Comparison of ENCODE assay signal across 8 mouse cellular contexts in the genomic region with DNA sequence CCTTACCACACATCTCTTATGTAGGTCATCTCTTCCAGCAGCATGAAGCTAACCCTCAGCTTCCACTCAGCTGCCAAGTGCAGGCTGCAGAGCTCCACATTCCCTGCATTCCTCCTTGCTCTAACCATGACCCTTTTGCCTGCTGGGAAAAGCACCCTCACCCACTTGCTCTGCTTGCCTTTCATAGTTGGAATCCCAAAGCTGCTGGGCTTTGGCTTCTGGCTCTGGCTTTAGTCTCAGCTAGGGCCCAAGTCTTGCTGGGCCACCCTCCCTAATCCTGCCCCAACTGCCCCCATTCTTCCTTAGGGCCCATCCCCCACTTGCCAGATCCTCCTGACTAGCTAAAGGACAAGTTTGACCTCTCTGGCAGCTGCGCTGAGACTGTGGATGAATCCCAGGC. TPM values are rescaled to one million over a fixed set of nuclear protein-coding genes. Genes with fewer than 3 reads are reported as not detected.
DNase-seq lines count a peak whose midpoint lies in the region; ATAC-seq lines count a peak whose summit lies in the region.

No protein-coding gene starts in this region.

- ATAC-seq in heart, embryonic 13.5 days (ENCODE audit: extremely low read depth, insufficient number of reproducible peaks, low FRiP score, low TSS enrichment) = peak; percentile 53; the same call in 1 of the 2 replicates
- 0 out of 2 replicates have a peak, but pooled peaks have one; percentile 28 for ATAC-seq in limb, embryonic 15.5 days (ENCODE audit: insufficient number of reproducible peaks, low FRiP score, low TSS enrichment, low read depth)

- peak overlapping the region; percentile 29; the same call in 1 of the 2 replicates for H3K9ac ChIP-seq in heart, embryonic 13.5 days
- H3K9ac ChIP-seq in limb, embryonic 15.5 days = no peak overlapping the region

- peak overlapping the region; percentile 95 for H3K27ac ChIP-seq in heart, embryonic 13.5 days (replicated peaks)
- peak overlapping the region; percentile 30; the same call in 1 of the 2 replicates for H3K27ac ChIP-seq in limb, embryonic 15.5 days

- DNase-seq in 3T3-L1 (ENCODE audit: low read depth, low spot score) = peak; percentile 76
- DNase-seq in adrenal gland, adult 2 months = peak; percentile 41
- no peak for DNase-seq in urinary bladder, postnatal 36 days (ENCODE audit: low spot score in 2 of 2)
- DNase-seq in spleen, adult 18-20 months = no peak
- DNase-seq in layer of hippocampus, adult 18-20 months (ENCODE audit: low spot score in 2 of 2) = no peak
- no peak for DNase-seq in cerebellum, adult 11 months

- no peaks in the 10 kb centered on the region for H3K9me3 ChIP-seq in heart, embryonic 13.5 days
- no peaks in the 10 kb centered on the region for H3K9me3 ChIP-seq in limb, embryonic 15.5 days

- H3K4me3 ChIP-seq in heart, embryonic 13.5 days = no peak overlapping the region
- no peak overlapping the region for H3K4me3 ChIP-seq in limb, embryonic 15.5 days

- H3K4me2 ChIP-seq in heart, embryonic 13.5 days = no peak overlapping the region
- H3K4me2 ChIP-seq in limb, embryonic 15.5 days = no peak overlapping the region

- peaks cover 45% of the 10 kb centered on the region for H3K4me1 ChIP-seq in heart, embryonic 13.5 days
- H3K4me1 ChIP-seq in limb, embryonic 15.5 days = peaks cover 18% of the 10 kb centered on the region

- 24% methylated on average over 1 of the region's 1 CpGs for WGBS in heart, embryonic 13.5 days
- WGBS in limb, embryonic 15.5 days = 52% methylated on average over 1 of the region's 1 CpGs

- H3K36me3 ChIP-seq in heart, embryonic 13.5 days = no peaks in the 10 kb centered on the region
- no peaks in the 10 kb centered on the region for H3K36me3 ChIP-seq in limb, embryonic 15.5 days

- no peaks in the 10 kb centered on the region for H3K27me3 ChIP-seq in heart, embryonic 13.5 days (replicated peaks)
- H3K27me3 ChIP-seq in limb, embryonic 15.5 days = no peaks in the 10 kb centered on the region

RNA-seq across cellular contexts. Expression of a gene that starts 24.3 kb away (rescaled TPM):
- total RNA-seq in adrenal gland, adult 2 months (2021) = not detected
- polyA plus RNA-seq in adrenal gland, adult 2 months (2012; rRNA removed) = not detected in 2 replicates
- polyA plus RNA-seq in heart, embryonic 13.5 days (2015; fragmentation: Nextera tagmentation; extraction: Ambion mirVana) = 0.20 and 0.29 TPM in 2 replicates
- polyA plus RNA-seq in limb, embryonic 15.5 days (2015; fragmentation: Nextera tagmentation; extraction: Ambion mirVana) = 3.7 and 4.5 TPM in 2 replicates
- under 1 TPM in 1 of 2 experiments, not detected in 1; 0.15 TPM for total RNA-seq in layer of hippocampus, adult 18-20 months (2021)

Comparison
In these comparisons a context has a peak if more than half of its experiments do, and no peak if none do; other contexts are left out.
1. DNase-seq: peak in 3T3-L1 (single experiment) and adrenal gland, adult 2 months (single experiment); none in urinary bladder, postnatal 36 days (0 of 2), spleen, adult 18-20 months (0 of 2), layer of hippocampus, adult 18-20 months (0 of 2) and cerebellum, adult 11 months (single experiment).